Mouse (Mus musculus) heart, embryonic 13.5 days (tissue): Measurements from ENCODE around the gene Iqcf1. TPM values are rescaled to one million over a fixed set of nuclear protein-coding genes. Genes with fewer than 3 reads are reported as not detected.

Experiments
- ATAC-seq: fragments of 200-750 bp; cut with Nextera tagmentation; 2 replicates; pipeline ENCODE4 v1.8.0; 2017; ENCODE audit warnings: moderate TSS enrichment; ENCODE audit not compliant: insufficient number of reproducible peaks, low FRiP score, low TSS enrichment; ENCODE audit errors: extremely low read depth
- H3K27ac ChIP-seq: fragments of 300-500 bp; sonication (generic); replicated peaks from 2 replicates; pipeline ENCODE4 v1.5.1; 2015; ENCODE audit warnings: moderate library complexity, mild to moderate bottlenecking, inconsistent platforms
- H3K27me3 ChIP-seq: fragments of 300-500 bp; sonication (generic); replicated peaks from 2 replicates; pipeline ENCODE4 v1.6.1; 2015; ENCODE audit warnings: mild to moderate bottlenecking, inconsistent platforms
- H3K36me3 ChIP-seq: fragments of 300-500 bp; sonication (generic); 2 replicates; pipeline ENCODE4 v1.6.1; 2015; ENCODE audit warnings: mild to moderate bottlenecking, inconsistent platforms
- H3K4me1 ChIP-seq: fragments of 300-500 bp; sonication (generic); 2 replicates; pipeline ENCODE4 v1.6.1; 2015; ENCODE audit warnings: inconsistent platforms
- H3K4me2 ChIP-seq: fragments of 300-500 bp; sonication (generic); 2 replicates; pipeline ENCODE4 v1.6.1; 2015; ENCODE audit warnings: inconsistent platforms, mild to moderate bottlenecking, moderate library complexity
- H3K4me3 ChIP-seq: fragments of 300-500 bp; sonication (generic); 2 replicates; pipeline ENCODE4 v1.5.1; 2015; ENCODE audit warnings: moderate library complexity, mild to moderate bottlenecking, inconsistent platforms
- H3K9ac ChIP-seq: fragments of 300-500 bp; sonication (generic); 2 replicates; pipeline ENCODE4 v1.6.1; 2015; ENCODE audit warnings: inconsistent platforms, mild to moderate bottlenecking, moderate library complexity
- H3K9me3 ChIP-seq: fragments of 300-500 bp; sonication (generic); 2 replicates; pipeline ENCODE4 v1.6.1; 2016; ENCODE audit warnings: inconsistent platforms
- WGBS: fragments of 180-500 bp; shearing (Covaris S2); methylation state at CpG from one replicate; pipeline ENCODE4 v1.1.7; 2015; ENCODE audit warnings: mixed read lengths; 5-methylcytosine and 5-hydroxymethylcytosine counted together
- polyA plus RNA-seq: library from polyadenylated mRNA; unstranded; fragments of >200 nt; fragmentation: Nextera tagmentation; extraction: Ambion mirVana; gene quantifications from 2 replicates; pipeline ENCODE4 v1.2.1, GENCODE M21; 2015

Gene Iqcf1
- polyA plus RNA-seq, 1 experiment from 2014 or later, result not detected

GRCm38 (mm10) chr9:106466721-106467120 lies 33.0 kb upstream of the Iqcf1 start:
- H3K36me3 ChIP-seq, result peaks cover 24% of the 10 kb centered on the region
- no peaks in the 10 kb centered on the region for H3K9me3 ChIP-seq
- H3K4me2 ChIP-seq, result no peak overlapping the region
- ATAC-seq, result no peak
- H3K4me1 ChIP-seq, result peaks cover 22% of the 10 kb centered on the region
- peaks cover 21% of the 10 kb centered on the region for H3K27me3 ChIP-seq
- 77% methylated on average over 6 of the region's 6 CpGs for WGBS
- no peak overlapping the region for H3K9ac ChIP-seq
- H3K4me3 ChIP-seq, result no peak overlapping the region
- H3K27ac ChIP-seq, result no peak overlapping the region

GRCm38 (mm10) chr9:106467746-106468145 lies 32.0 kb upstream of the Iqcf1 start:
- H3K9ac ChIP-seq, result no peak overlapping the region
- H3K4me1 ChIP-seq, result peaks cover 32% of the 10 kb centered on the region
- H3K4me3 ChIP-seq, result no peak overlapping the region
- no peak overlapping the region for H3K27ac ChIP-seq
- H3K9me3 ChIP-seq, result no peaks in the 10 kb centered on the region
- WGBS, result 86% methylated on average over 7 of the region's 7 CpGs
- H3K36me3 ChIP-seq, result peaks cover 14% of the 10 kb centered on the region
- H3K27me3 ChIP-seq, result peaks cover 21% of the 10 kb centered on the region
- no peak for ATAC-seq
- no peak overlapping the region for H3K4me2 ChIP-seq

GRCm38 (mm10) chr9:106469317-106469716 lies 30.4 kb upstream of the Iqcf1 start:
- Histone ChIP-seq H3K4me1 (peaks cover 34% of the 10 kb centered on the region), H3K27ac (no peak overlapping the region), H3K36me3 (no peaks in the 10 kb centered on the region; the same call in 1 of the 2 replicates), H3K4me3 (no peak overlapping the region), H3K9ac (no peak overlapping the region), H3K9me3 (no peaks in the 10 kb centered on the region), H3K27me3 (peaks cover 15% of the 10 kb centered on the region), H3K4me2 (no peak overlapping the region)
- ATAC-seq, result no peak
- 65% methylated on average over 6 of the region's 6 CpGs for WGBS

- H3K4me2 ChIP-seq, result no peak overlapping the region
- no peak overlapping the region for H3K9ac ChIP-seq
- peaks cover 15% of the 10 kb centered on the region for H3K27me3 ChIP-seq
- 59% methylated on average over 9 of the region's 9 CpGs for WGBS
- no peak for ATAC-seq
- H3K9me3 ChIP-seq, result no peaks in the 10 kb centered on the region
- no peak overlapping the region for H3K27ac ChIP-seq
- no peak overlapping the region for H3K4me3 ChIP-seq
- H3K4me1 ChIP-seq, result peaks cover 34% of the 10 kb centered on the region
- no peaks in the 10 kb centered on the region for H3K36me3 ChIP-seq
These were observed 30.0 kb upstream of the Iqcf1 start for GRCm38 (mm10) chr9:106469776-106470175.

- Histone ChIP-seq H3K4me2 (peak overlapping the region; percentile 57), H3K27me3 (peaks cover 6% of the 10 kb centered on the region), H3K4me1 (peaks cover 37% of the 10 kb centered on the region), H3K9me3 (no peaks in the 10 kb centered on the region), H3K4me3 (no peak overlapping the region), H3K36me3 (no peaks in the 10 kb centered on the region), H3K27ac (no peak overlapping the region), H3K9ac (peak overlapping the region; percentile 45)
- ATAC-seq, result no peak
- 63% methylated on average over 14 of the region's 14 CpGs for WGBS
These were observed 28.6 kb upstream of the Iqcf1 start for GRCm38 (mm10) chr9:106470991-106471750.

- H3K27ac ChIP-seq, result no peak overlapping the region
- peak overlapping the region; percentile 45 for H3K9ac ChIP-seq
- ATAC-seq, result no peak
- WGBS, result 8% methylated on average over 5 of the region's 5 CpGs
- peaks cover 5% of the 10 kb centered on the region; the same call in 1 of the 2 replicates for H3K27me3 ChIP-seq
- H3K4me2 ChIP-seq, result peak overlapping the region; percentile 57
- no peaks in the 10 kb centered on the region for H3K9me3 ChIP-seq
- H3K4me1 ChIP-seq, result peaks cover 42% of the 10 kb centered on the region
- no peak overlapping the region for H3K4me3 ChIP-seq
- no peaks in the 10 kb centered on the region for H3K36me3 ChIP-seq
These were observed 27.9 kb upstream of the Iqcf1 start for GRCm38 (mm10) chr9:106471892-106472291.

- H3K4me1 ChIP-seq, result peaks cover 42% of the 10 kb centered on the region
- 45% methylated on average over 4 of the region's 4 CpGs for WGBS
- ATAC-seq, result no peak
- H3K4me2 ChIP-seq, result no peak overlapping the region
- H3K9me3 ChIP-seq, result no peaks in the 10 kb centered on the region
- H3K9ac ChIP-seq, result no peak overlapping the region
- 0 out of 2 replicates have a peak overlapping the region, but pooled peaks have one; percentile 5 for H3K27ac ChIP-seq
- no peaks in the 10 kb centered on the region for H3K36me3 ChIP-seq
- H3K27me3 ChIP-seq, result peaks cover 5% of the 10 kb centered on the region; the same call in 1 of the 2 replicates
- H3K4me3 ChIP-seq, result no peak overlapping the region
These were observed 27.4 kb upstream of the Iqcf1 start for GRCm38 (mm10) chr9:106472321-106472720.

- no peak overlapping the region for H3K9ac ChIP-seq
- H3K27me3 ChIP-seq, result peaks cover 5% of the 10 kb centered on the region; the same call in 1 of the 2 replicates
- no peak overlapping the region for H3K27ac ChIP-seq
- H3K4me2 ChIP-seq, result no peak overlapping the region
- no peak overlapping the region for H3K4me3 ChIP-seq
- peaks cover 49% of the 10 kb centered on the region for H3K4me1 ChIP-seq
- H3K36me3 ChIP-seq, result no peaks in the 10 kb centered on the region
- ATAC-seq, result no peak
- H3K9me3 ChIP-seq, result no peaks in the 10 kb centered on the region
- WGBS, result 85% methylated on average over 16 of the region's 16 CpGs
These were observed 26.6 kb upstream of the Iqcf1 start for GRCm38 (mm10) chr9:106473081-106473752.

- WGBS, result 79% methylated on average over 5 of the region's 5 CpGs
- H3K9ac ChIP-seq, result peak overlapping the region; percentile 44
These were observed 26.0 kb upstream of the Iqcf1 start for GRCm38 (mm10) chr9:106473753-106474105.

GRCm38 (mm10) chr9:106474456-106474855 lies 25.3 kb upstream of the Iqcf1 start:
- 0 out of 2 replicates have a peak, but pooled peaks cover 2% of the 10 kb centered on the region for H3K36me3 ChIP-seq
- peak overlapping the region; percentile 34 for H3K4me2 ChIP-seq
- no peak for ATAC-seq
- H3K4me3 ChIP-seq, result no peak overlapping the region
- peak overlapping the region; percentile 44 for H3K9ac ChIP-seq
- H3K9me3 ChIP-seq, result no peaks in the 10 kb centered on the region
- WGBS, result 2% methylated on average over 6 of the region's 6 CpGs
- peaks cover 51% of the 10 kb centered on the region for H3K4me1 ChIP-seq
- H3K27me3 ChIP-seq, result peaks cover 5% of the 10 kb centered on the region; the same call in 1 of the 2 replicates
- no peak overlapping the region for H3K27ac ChIP-seq

More at GRCm38 (mm10) chr9:106473753-106474105, 26.0 kb upstream of the Iqcf1 start:
- Histone ChIP-seq H3K4me3 (no peak overlapping the region), H3K4me1 (peaks cover 51% of the 10 kb centered on the region), H3K9me3 (no peaks in the 10 kb centered on the region), H3K36me3 (no peaks in the 10 kb centered on the region), H3K27me3 (peaks cover 5% of the 10 kb centered on the region; the same call in 1 of the 2 replicates), H3K27ac (no peak overlapping the region), H3K4me2 (no peak overlapping the region)
- no peak for ATAC-seq

GRCm38 (mm10) chr9:106475046-106475445 lies 24.7 kb upstream of the Iqcf1 start:
- Histone ChIP-seq H3K27me3 (peaks cover 5% of the 10 kb centered on the region; the same call in 1 of the 2 replicates), H3K4me1 (peaks cover 51% of the 10 kb centered on the region), H3K36me3 (0 out of 2 replicates have a peak, but pooled peaks cover 3% of the 10 kb centered on the region), H3K27ac (no peak overlapping the region), H3K9me3 (no peaks in the 10 kb centered on the region), H3K9ac (peak overlapping the region; percentile 44), H3K4me2 (peak overlapping the region; percentile 34; the same call in 1 of the 2 replicates), H3K4me3 (no peak overlapping the region)
- no peak for ATAC-seq
- 62% methylated on average over 7 of the region's 7 CpGs for WGBS
